Mouse (Mus musculus) limb, embryonic 10.5 days (tissue): ENCODE results near the gene Dpyd. TPM values are rescaled to one million over a fixed set of nuclear protein-coding genes. Genes with fewer than 3 reads are reported as not detected.

Experiments used
- DNase-seq: peaks from one replicate; pipeline ENCODE4 v3.0.0-alpha.2; 2017; ENCODE audit warnings: low spot score
- H3K27ac ChIP-seq: fragments of 300-500 bp; sonication (generic); 2 replicates; pipeline ENCODE4 v1.5.1; 2016; ENCODE audit warnings: mild to moderate bottlenecking
- H3K27me3 ChIP-seq: fragments of 300-500 bp; sonication (generic); 2 replicates; pipeline ENCODE4 v1.6.1; 2016; ENCODE audit warnings: low read depth, mild to moderate bottlenecking; ENCODE audit not compliant: poor library complexity, severe bottlenecking
- H3K36me3 ChIP-seq: fragments of 300-500 bp; sonication (generic); 2 replicates; pipeline ENCODE4 v1.6.1; 2016; ENCODE audit warnings: mild to moderate bottlenecking, moderate library complexity
- H3K4me1 ChIP-seq: fragments of 300-500 bp; sonication (generic); 2 replicates; pipeline ENCODE4 v1.6.1; 2016
- H3K4me3 ChIP-seq: fragments of 300-500 bp; sonication (generic); 2 replicates; pipeline ENCODE4 v1.5.1; 2016; ENCODE audit warnings: mild to moderate bottlenecking, moderate library complexity
- H3K9me3 ChIP-seq: fragments of 300-500 bp; sonication (generic); replicated peaks from 2 replicates; pipeline ENCODE4 v1.6.1; 2016; ENCODE audit warnings: mild to moderate bottlenecking
- WGBS: fragments of 180-500 bp; shearing (Covaris S2); methylation state at CpG from one replicate; pipeline ENCODE4 v1.1.7; 2016; 5-methylcytosine and 5-hydroxymethylcytosine counted together
- polyA plus RNA-seq: library from polyadenylated mRNA; unstranded; fragments of >200 nt; fragmentation: Nextera tagmentation; extraction: Ambion mirVana; gene quantifications from 2 replicates; pipeline ENCODE4 v1.2.1, GENCODE M21; 2016

Dpyd gene
- polyA plus RNA-seq, 1 experiment from 2014 or later = 10.9 TPM

- no peak overlapping the region for H3K27ac ChIP-seq
- H3K36me3 ChIP-seq = no peaks in the 10 kb centered on the region
- no peak overlapping the region for H3K4me3 ChIP-seq
- WGBS = 89% methylated on average over 7 of the region's 7 CpGs
- H3K27me3 ChIP-seq = no peaks in the 10 kb centered on the region
- H3K4me1 ChIP-seq = no peaks in the 10 kb centered on the region
- DNase-seq = no peak
- no peaks in the 10 kb centered on the region for H3K9me3 ChIP-seq
Observed at GRCm38 (mm10) chr3:118601689-118602640, 40.0 kb downstream of the Dpyd start.

- WGBS = 87% methylated on average over 4 of the region's 4 CpGs
- no peak for DNase-seq
- no peak overlapping the region for H3K4me3 ChIP-seq
- H3K4me1 ChIP-seq = no peaks in the 10 kb centered on the region
- no peak overlapping the region for H3K27ac ChIP-seq
- no peaks in the 10 kb centered on the region for H3K27me3 ChIP-seq
- H3K36me3 ChIP-seq = no peaks in the 10 kb centered on the region
- no peaks in the 10 kb centered on the region for H3K9me3 ChIP-seq
Observed at GRCm38 (mm10) chr3:118608708-118609107, 46.8 kb downstream of the Dpyd start.

GRCm38 (mm10) chr3:118626455-118627375 lies 64.8 kb downstream of the Dpyd start:
- Histone ChIP-seq H3K4me1 (peaks cover 7% of the 10 kb centered on the region; the same call in 1 of the 2 replicates), H3K9me3 (no peaks in the 10 kb centered on the region), H3K27me3 (no peaks in the 10 kb centered on the region), H3K4me3 (no peak overlapping the region), H3K36me3 (no peaks in the 10 kb centered on the region), H3K27ac (no peak overlapping the region)
- no peak for DNase-seq
- 66% methylated on average over 9 of the region's 9 CpGs for WGBS

- Histone ChIP-seq H3K4me3 (no peak overlapping the region), H3K4me1 (peaks cover 7% of the 10 kb centered on the region; the same call in 1 of the 2 replicates), H3K27ac (no peak overlapping the region), H3K36me3 (no peaks in the 10 kb centered on the region), H3K27me3 (no peaks in the 10 kb centered on the region), H3K9me3 (no peaks in the 10 kb centered on the region)
- DNase-seq = no peak
- 96% methylated on average over 1 of the region's 1 CpGs for WGBS
Observed at GRCm38 (mm10) chr3:118629737-118630136, 67.8 kb downstream of the Dpyd start.

GRCm38 (mm10) chr3:118646024-118646570 lies 84.2 kb downstream of the Dpyd start:
- WGBS = 54% methylated on average over 10 of the region's 10 CpGs
- no peak overlapping the region for H3K27ac ChIP-seq
- no peaks in the 10 kb centered on the region for H3K36me3 ChIP-seq
- no peak overlapping the region for H3K4me3 ChIP-seq
- peaks cover 12% of the 10 kb centered on the region for H3K4me1 ChIP-seq
- DNase-seq = no peak
- H3K9me3 ChIP-seq = no peaks in the 10 kb centered on the region
- H3K27me3 ChIP-seq = no peaks in the 10 kb centered on the region

- no peak for DNase-seq
Observed at GRCm38 (mm10) chr3:118663987-118664692, 102.2 kb downstream of the Dpyd start.

GRCm38 (mm10) chr3:118674121-118674745 lies 112.3 kb downstream of the Dpyd start:
- H3K4me1 ChIP-seq = peaks cover 19% of the 10 kb centered on the region; the same call in 1 of the 2 replicates
- peak overlapping the region; percentile 61; the same call in 1 of the 2 replicates for H3K27ac ChIP-seq
- WGBS = 54% methylated on average over 10 of the region's 10 CpGs
- peak overlapping the region; percentile 22 for H3K4me3 ChIP-seq
- no peaks in the 10 kb centered on the region for H3K36me3 ChIP-seq
- no peaks in the 10 kb centered on the region for H3K27me3 ChIP-seq
- no peak for DNase-seq
- H3K9me3 ChIP-seq = no peaks in the 10 kb centered on the region

More at GRCm38 (mm10) chr3:118663987-118664692, 102.2 kb downstream of the Dpyd start:
- H3K4me1 ChIP-seq = peaks cover 7% of the 10 kb centered on the region; the same call in 1 of the 2 replicates
- 68% methylated on average over 5 of the region's 5 CpGs for WGBS
- no peak overlapping the region for H3K4me3 ChIP-seq
- no peaks in the 10 kb centered on the region for H3K36me3 ChIP-seq
- no peaks in the 10 kb centered on the region for H3K27me3 ChIP-seq
- H3K27ac ChIP-seq = no peak overlapping the region
- no peaks in the 10 kb centered on the region for H3K9me3 ChIP-seq

GRCm38 (mm10) chr3:118675441-118675840 lies 113.5 kb downstream of the Dpyd start:
- Histone ChIP-seq H3K36me3 (no peaks in the 10 kb centered on the region), H3K4me3 (no peak overlapping the region), H3K27ac (peak overlapping the region; percentile 36; the same call in 1 of the 2 replicates), H3K9me3 (no peaks in the 10 kb centered on the region), H3K27me3 (no peaks in the 10 kb centered on the region), H3K4me1 (peaks cover 19% of the 10 kb centered on the region; the same call in 1 of the 2 replicates)
- DNase-seq = no peak
- 38% methylated on average over 1 of the region's 1 CpGs for WGBS

- Histone ChIP-seq H3K36me3 (no peaks in the 10 kb centered on the region), H3K4me1 (peaks cover 19% of the 10 kb centered on the region; the same call in 1 of the 2 replicates), H3K27ac (no peak overlapping the region), H3K27me3 (no peaks in the 10 kb centered on the region), H3K9me3 (no peaks in the 10 kb centered on the region), H3K4me3 (no peak overlapping the region)
- DNase-seq = no peak
- WGBS = 76% methylated on average over 7 of the region's 7 CpGs
Observed at GRCm38 (mm10) chr3:118676052-118676777, 114.3 kb downstream of the Dpyd start.

GRCm38 (mm10) chr3:118680803-118681202 lies 118.9 kb downstream of the Dpyd start:
- no peak for DNase-seq

GRCm38 (mm10) chr3:118750269-118750668 lies 188.3 kb downstream of the Dpyd start:
- whole genome bisulfite sequencing = 80% methylated on average over 3 of the region's 3 CpGs
- Histone ChIP-seq H3K27me3 (no peaks in the 10 kb centered on the region), H3K4me1 (no peaks in the 10 kb centered on the region), H3K4me3 (no peak overlapping the region), H3K36me3 (no peaks in the 10 kb centered on the region), H3K9me3 (no peaks in the 10 kb centered on the region), H3K27ac (no peak overlapping the region)
- no peak for DNase-seq

More at GRCm38 (mm10) chr3:118680803-118681202, 118.9 kb downstream of the Dpyd start:
- no peaks in the 10 kb centered on the region for H3K9me3 ChIP-seq
- no peaks in the 10 kb centered on the region for H3K36me3 ChIP-seq
- H3K4me1 ChIP-seq = peaks cover 8% of the 10 kb centered on the region; the same call in 1 of the 2 replicates
- H3K27ac ChIP-seq = no peak overlapping the region
- H3K4me3 ChIP-seq = no peak overlapping the region
- H3K27me3 ChIP-seq = no peaks in the 10 kb centered on the region
- WGBS = 54% methylated on average over 4 of the region's 4 CpGs
